Mouse (Mus musculus) lung, embryonic 14.5 days (tissue): ENCODE measurements around the gene Gm5460. TPM values are rescaled to one million over a fixed set of nuclear protein-coding genes. Genes with fewer than 3 reads are reported as not detected.

Experiments used
- ATAC-seq: fragments of 200-750 bp; cut with Nextera tagmentation; 2 replicates; pipeline ENCODE4 v1.8.0; 2017; ENCODE audit warnings: mild to moderate bottlenecking, moderate TSS enrichment, moderate library complexity; ENCODE audit not compliant: insufficient read depth
- DNase-seq: peaks from one replicate; pipeline ENCODE4 v3.0.0-alpha.2; 2015
- H3K27ac ChIP-seq: fragments of 300-500 bp; sonication (generic); 2 replicates; pipeline ENCODE4 v1.5.1; 2014; ENCODE audit warnings: low read depth, mild to moderate bottlenecking, moderate library complexity
- H3K27me3 ChIP-seq: fragments of 300-500 bp; sonication (generic); 2 replicates; pipeline ENCODE4 v1.6.1; 2014; ENCODE audit warnings: low read length, control low read depth; ENCODE audit not compliant: insufficient read depth
- H3K36me3 ChIP-seq: fragments of 300-500 bp; sonication (generic); 2 replicates; pipeline ENCODE4 v1.6.1; 2014; ENCODE audit warnings: control low read depth; ENCODE audit not compliant: insufficient read depth
- H3K4me1 ChIP-seq: fragments of 300-500 bp; sonication (generic); 2 replicates; pipeline ENCODE4 v1.6.1; 2014; ENCODE audit warnings: antibody characterized with exemption, control low read depth; ENCODE audit not compliant: insufficient read depth
- H3K4me2 ChIP-seq: fragments of 300-500 bp; sonication (generic); 2 replicates; pipeline ENCODE4 v1.6.1; 2014; ENCODE audit warnings: mild to moderate bottlenecking
- H3K4me3 ChIP-seq: fragments of 300-500 bp; sonication (generic); 2 replicates; pipeline ENCODE4 v1.5.1; 2014; ENCODE audit warnings: low read depth, low read length
- H3K9ac ChIP-seq: fragments of 300-500 bp; sonication (generic); 2 replicates; pipeline ENCODE4 v1.6.1; 2014
- H3K9me3 ChIP-seq: fragments of 300-500 bp; sonication (generic); 2 replicates; pipeline ENCODE4 v1.6.1; 2016; ENCODE audit warnings: low read depth, low read length, control low read depth
- CTCF ChIP-seq: IDR thresholded peaks from 2 replicates; pipeline ENCODE4 v1.5.1; 2016; ENCODE audit warnings: antibody characterized with exemption, low read depth
- WGBS: fragments of 180-500 bp; shearing (Covaris S2); extraction: QIAGEN DNeasy Blood & Tissue Kit; methylation state at CpG from one replicate; pipeline ENCODE4 v1.1.7; 2014; 5-methylcytosine and 5-hydroxymethylcytosine counted together
- polyA plus RNA-seq: library from polyadenylated mRNA; unstranded; fragments of >200 nt; fragmentation: Nextera tagmentation; extraction: Ambion mirVana; gene quantifications from 2 replicates; pipeline ENCODE4 v1.2.1, GENCODE M21; 2014

Gm5460 gene
- polyA plus RNA-seq, 1 experiment from 2014 or later: not detected

DNA sequence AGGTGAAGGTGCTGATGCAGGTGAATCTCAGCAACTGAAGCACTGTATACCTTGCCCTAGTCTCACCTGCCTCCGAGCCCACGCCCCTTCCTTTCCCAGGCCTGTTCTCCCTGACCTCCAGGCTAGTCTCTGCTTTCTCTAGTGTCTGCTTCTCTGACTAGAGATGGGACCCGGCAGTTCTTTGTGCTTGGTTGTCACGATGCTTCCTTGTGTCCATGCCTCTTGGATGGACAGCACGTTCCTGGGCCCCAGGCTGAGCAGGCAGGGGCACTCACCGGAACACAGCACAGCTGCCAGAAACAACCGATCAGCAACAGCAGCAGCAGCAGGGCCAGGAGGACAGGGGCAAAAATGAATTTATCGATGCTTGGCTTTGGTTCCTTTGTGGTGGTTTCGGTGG is 23.5 kb upstream of the Gm5460 start:
- DNase-seq (no peak), ATAC-seq (no peak)
- Histone ChIP-seq H3K4me3 (no peak overlapping the region), H3K36me3 (no peaks in the 10 kb centered on the region), H3K9ac (no peak overlapping the region), H3K4me2 (no peak overlapping the region), H3K27ac (no peak overlapping the region), H3K27me3 (no peaks in the 10 kb centered on the region), H3K4me1 (no peaks in the 10 kb centered on the region), H3K9me3 (no peaks in the 10 kb centered on the region)
- WGBS: 86% methylated on average over 9 of the region's 9 CpGs
- TF ChIP-seq CTCF: no peak

DNA sequence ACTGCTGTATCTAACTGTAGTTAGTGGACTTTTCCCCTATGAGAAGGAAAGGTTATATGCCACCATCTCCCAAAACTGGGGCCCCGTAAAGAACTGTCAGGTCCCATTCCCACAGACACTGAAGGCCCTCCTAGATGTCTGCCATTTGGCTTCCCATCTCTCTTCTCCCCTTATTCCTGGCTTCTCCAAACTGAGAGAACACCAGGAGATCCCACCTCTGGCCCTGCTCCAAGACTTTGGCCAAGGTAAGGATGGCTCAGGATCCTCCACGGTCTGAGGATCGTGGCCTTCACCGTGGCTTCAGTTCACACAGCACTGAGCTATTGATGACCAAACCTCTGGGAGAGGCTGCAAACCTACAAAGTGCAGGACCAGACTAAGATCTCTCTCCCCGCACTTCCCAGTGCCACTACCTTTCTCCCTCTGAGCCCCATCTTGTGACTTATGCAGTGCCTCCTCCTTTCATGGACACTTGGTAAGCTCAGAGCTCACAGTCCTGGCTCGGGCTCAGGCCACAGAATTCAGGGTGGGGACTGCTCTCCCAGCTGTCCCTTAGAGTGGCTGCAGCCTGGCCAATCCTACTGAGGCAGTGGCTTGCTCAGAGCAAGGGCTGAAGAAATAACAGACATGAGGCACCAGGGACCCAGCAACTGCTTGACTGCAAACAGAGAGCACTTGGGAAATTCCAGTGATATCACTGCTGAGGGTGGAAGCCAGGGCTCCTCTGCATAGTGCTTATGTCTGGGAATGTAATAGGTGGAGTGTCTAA is 22.9 kb upstream of the Gm5460 start:
- H3K36me3 ChIP-seq: no peaks in the 10 kb centered on the region
- no peaks in the 10 kb centered on the region for H3K27me3 ChIP-seq
- H3K4me3 ChIP-seq: no peak overlapping the region
- H3K9me3 ChIP-seq: no peaks in the 10 kb centered on the region
- no peak overlapping the region for H3K9ac ChIP-seq
- DNase-seq: peak; percentile 7
- TF ChIP-seq CTCF: no peak
- 82% methylated on average over 6 of the region's 6 CpGs for WGBS
- H3K27ac ChIP-seq: no peak overlapping the region
- peak; percentile 35; the same call in 1 of the 2 replicates for ATAC-seq
- no peaks in the 10 kb centered on the region for H3K4me1 ChIP-seq
- H3K4me2 ChIP-seq: no peak overlapping the region

DNA sequence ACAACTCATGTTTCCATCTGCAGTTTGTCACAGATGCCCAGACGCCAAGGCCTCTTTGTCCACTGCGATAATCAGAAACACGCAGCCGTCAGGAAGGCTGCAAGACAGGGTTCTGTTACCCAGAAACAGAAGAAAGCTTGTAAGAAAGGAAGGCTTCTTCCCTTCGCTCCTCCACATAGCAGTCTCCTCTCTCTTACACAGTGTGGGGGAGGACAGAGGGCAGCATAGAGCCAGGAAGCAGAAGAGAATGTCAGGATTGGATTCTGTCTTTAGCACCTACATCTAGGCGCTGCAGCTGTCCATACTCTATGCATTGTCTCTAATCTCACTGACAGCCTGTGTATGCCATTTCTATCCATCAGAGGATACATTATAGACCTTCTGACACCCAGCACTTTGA is 19.1 kb upstream of the Gm5460 start:
- Histone ChIP-seq H3K9ac (no peak overlapping the region), H3K27ac (no peak overlapping the region), H3K4me2 (no peak overlapping the region), H3K4me1 (no peaks in the 10 kb centered on the region), H3K27me3 (no peaks in the 10 kb centered on the region), H3K9me3 (no peaks in the 10 kb centered on the region), H3K36me3 (no peaks in the 10 kb centered on the region), H3K4me3 (no peak overlapping the region)
- peak; percentile 44; the same call in 1 of the 2 replicates for ATAC-seq
- DNase-seq: peak; percentile 31
- TF ChIP-seq CTCF: 0 out of 2 replicates have a peak, but pooled peaks have one; percentile 5
- 27% methylated on average over 6 of the region's 6 CpGs for WGBS

DNA sequence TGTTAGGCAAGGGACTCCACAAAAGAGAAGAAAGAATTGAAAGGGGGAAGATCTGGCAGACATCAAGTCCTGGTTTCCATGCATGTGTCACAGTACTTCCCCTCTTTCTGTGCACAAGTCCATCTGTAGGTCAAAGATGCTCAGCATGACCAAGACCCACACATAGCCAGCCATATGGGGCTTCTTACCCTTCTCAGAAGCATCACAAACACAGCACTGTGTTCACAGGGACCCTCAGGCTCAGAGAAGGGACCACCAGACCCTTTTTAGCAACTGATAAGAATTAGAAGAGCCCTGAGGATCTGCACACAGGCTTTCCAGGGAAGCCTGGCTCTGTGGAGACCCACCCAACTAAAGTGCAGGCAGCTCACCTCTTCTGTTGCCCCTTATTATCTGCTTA is 16.5 kb upstream of the Gm5460 start:
- Histone ChIP-seq H3K27me3 (no peaks in the 10 kb centered on the region), H3K9ac (no peak overlapping the region), H3K27ac (no peak overlapping the region), H3K9me3 (no peaks in the 10 kb centered on the region), H3K36me3 (no peaks in the 10 kb centered on the region), H3K4me1 (no peaks in the 10 kb centered on the region), H3K4me2 (no peak overlapping the region), H3K4me3 (no peak overlapping the region)
- DNase-seq (no peak), ATAC-seq (no peak)
- no peak for TF ChIP-seq CTCF

DNA sequence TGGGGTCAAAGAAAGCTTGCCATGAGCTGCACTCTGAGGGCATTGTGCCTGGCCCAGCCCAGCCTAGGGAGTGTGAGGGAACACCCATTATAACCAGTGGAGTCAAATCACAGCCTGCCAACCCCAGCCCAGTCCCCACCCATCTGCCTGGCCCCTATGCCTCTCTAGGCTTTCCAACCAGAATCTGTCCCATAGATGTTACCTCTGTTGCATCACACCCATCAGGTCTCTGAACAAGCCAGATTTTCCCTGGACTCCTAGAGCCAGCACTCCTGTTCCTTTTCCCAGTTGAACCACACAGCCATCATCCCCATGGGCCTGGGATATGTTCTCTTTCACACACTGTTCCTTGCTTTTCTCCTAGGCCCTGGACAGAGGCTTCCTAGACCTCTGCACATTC is 15.1 kb upstream of the Gm5460 start:
- DNase-seq: no peak
- Histone ChIP-seq H3K9ac (no peak overlapping the region), H3K4me3 (no peak overlapping the region), H3K4me2 (no peak overlapping the region), H3K27me3 (no peaks in the 10 kb centered on the region), H3K4me1 (no peaks in the 10 kb centered on the region), H3K36me3 (no peaks in the 10 kb centered on the region), H3K9me3 (no peaks in the 10 kb centered on the region), H3K27ac (no peak overlapping the region)
- no peak for TF ChIP-seq CTCF
- no peak for ATAC-seq

DNA sequence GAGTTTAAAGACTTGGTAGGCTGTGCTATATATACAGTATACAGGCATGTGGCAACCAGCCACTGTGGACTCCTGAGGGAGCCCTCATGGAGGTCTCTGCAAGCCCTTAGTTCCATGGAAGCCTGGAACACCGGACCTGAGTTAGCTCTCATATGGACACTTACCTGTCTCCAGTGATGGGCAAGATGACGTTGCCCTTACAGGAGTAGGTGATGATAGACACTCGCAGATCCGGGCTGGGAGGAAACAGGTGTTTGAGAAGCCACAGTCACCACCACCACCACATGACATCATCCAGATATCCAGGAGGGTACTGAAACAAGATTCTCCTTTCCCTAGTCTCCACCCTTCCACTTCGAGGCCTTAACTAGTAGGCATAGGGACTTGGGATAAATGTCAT is 14.2 kb upstream of the Gm5460 start:
- no peaks in the 10 kb centered on the region for H3K9me3 ChIP-seq
- 74% methylated on average over 5 of the region's 5 CpGs for WGBS
- no peaks in the 10 kb centered on the region for H3K4me1 ChIP-seq
- H3K9ac ChIP-seq: no peak overlapping the region
- no peak for TF ChIP-seq CTCF
- H3K27me3 ChIP-seq: no peaks in the 10 kb centered on the region
- H3K4me3 ChIP-seq: no peak overlapping the region
- H3K4me2 ChIP-seq: no peak overlapping the region
- H3K27ac ChIP-seq: no peak overlapping the region
- ATAC-seq (no peak), DNase-seq (no peak)
- no peaks in the 10 kb centered on the region for H3K36me3 ChIP-seq

DNA sequence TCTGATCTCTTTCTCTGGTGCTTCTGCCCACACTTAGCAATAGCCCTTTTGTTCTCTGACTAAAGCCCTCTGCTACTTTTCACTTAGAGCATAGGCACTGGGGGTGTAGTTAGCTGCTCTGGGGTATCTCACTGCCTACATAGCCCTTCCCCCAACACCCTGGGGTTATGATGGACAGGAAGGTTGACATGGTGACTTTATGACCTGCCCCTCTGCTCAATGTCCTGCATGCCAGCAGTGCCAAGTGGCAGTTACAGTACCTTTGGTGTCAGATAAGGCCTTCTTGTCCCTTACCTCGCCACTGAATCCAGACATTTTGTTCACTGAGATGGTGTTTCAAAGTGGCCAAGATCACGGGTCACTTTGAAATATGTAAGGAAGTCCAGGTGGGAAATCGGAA is 1.5 kb upstream of the Gm5460 start, which contains the start of gene Gm30083:
TSS of gene Gm30083 (minus strand) at position 120 of the 400 bp plus-strand sequence.
- Histone ChIP-seq H3K36me3 (no peaks in the 10 kb centered on the region), H3K27me3 (no peaks in the 10 kb centered on the region), H3K9me3 (no peaks in the 10 kb centered on the region), H3K9ac (no peak within 1 kb of the TSS), H3K4me2 (no peak within 1 kb of the TSS), H3K27ac (no peak within 1 kb of the TSS), H3K4me1 (no peaks in the 10 kb centered on the region), H3K4me3 (no peak within 1 kb of the TSS)
- DNase-seq (no peak), ATAC-seq (no peak)
- WGBS: 81% methylated on average over 3 of the region's 3 CpGs
- TF ChIP-seq CTCF: no peak
